Mouse (Mus musculus): Measurements from ENCODE around the gene Ubxn4.
"Not testable (repeated sequence)": the region's sequence is repeated elsewhere in the genome, so short reads cannot be mapped to it uniquely, and the experiment has no call there.

Ubxn4 gene

DNA sequence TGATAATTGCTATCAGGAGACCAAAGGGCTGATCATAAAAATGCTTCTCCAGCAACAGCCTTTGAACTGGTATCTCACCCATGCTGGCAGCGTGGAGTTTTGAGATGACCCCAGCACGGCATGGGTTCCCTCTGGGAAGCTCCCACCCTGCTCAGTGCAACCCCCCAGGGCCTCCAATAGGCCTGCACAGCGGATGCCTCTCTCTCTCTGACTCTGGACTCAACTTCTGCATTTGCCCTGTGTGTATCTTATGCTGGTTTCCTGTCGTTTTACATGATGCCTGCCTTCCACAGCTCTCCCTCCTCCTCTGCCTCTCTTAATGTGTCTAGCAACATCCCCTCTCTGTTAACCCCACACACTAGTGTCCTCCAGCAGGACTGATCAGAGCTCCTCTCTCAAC is 70.9 kb downstream of the Ubxn4 start:
- DNase-seq (ENCODE audit: low spot score) = no peak

DNA sequence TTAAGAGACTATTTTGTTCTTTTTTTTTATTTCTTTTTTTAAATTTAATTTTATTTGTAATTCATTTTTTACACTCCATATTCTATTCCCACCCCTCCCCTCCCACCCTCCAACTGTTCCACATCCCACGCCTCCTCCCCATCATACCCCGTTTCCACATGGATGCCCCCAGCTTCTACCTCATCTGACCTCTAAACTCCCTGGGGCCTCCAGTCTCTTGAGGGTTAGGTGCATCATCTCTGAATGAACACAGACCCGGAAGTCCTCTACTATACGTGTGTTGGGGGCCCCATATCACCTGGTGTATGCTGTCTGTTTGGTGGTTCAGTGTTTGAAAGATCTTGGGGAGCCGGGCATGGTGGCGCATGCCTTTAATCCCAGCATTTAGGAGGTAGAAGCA is 75.5 kb downstream of the Ubxn4 start:
- not testable (repeated sequence) for DNase-seq (ENCODE audit: low spot score)

DNA sequence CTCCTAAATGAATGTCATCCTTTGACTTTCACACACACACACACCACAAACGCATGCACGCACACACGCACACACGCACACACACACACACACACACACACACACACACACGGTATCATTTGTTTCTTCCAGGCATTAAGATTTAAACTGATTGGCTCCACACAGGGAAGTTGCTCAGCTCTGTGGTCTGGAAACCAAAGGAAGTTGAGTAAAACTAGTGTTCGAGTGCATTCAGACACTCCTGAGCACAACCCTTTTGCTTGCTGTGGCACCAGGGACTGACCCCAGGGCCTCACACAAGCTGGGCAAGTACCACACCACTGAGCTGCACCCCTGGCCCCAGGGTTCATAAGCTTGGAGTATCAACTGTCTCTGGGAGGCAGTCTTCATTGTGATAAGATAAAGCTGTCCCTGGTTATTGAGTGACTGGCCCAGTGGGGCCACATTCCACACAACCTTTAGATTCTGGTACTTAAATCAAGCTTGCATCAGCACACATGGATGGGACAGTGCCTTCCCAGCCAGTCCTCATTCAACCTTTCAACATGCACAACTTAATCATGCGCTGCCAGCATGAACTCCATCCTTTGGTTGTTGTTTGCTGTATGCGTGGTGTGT is 79.4 kb downstream of the Ubxn4 start:
- DNase-seq (ENCODE audit: low spot score) = no peak

DNA sequence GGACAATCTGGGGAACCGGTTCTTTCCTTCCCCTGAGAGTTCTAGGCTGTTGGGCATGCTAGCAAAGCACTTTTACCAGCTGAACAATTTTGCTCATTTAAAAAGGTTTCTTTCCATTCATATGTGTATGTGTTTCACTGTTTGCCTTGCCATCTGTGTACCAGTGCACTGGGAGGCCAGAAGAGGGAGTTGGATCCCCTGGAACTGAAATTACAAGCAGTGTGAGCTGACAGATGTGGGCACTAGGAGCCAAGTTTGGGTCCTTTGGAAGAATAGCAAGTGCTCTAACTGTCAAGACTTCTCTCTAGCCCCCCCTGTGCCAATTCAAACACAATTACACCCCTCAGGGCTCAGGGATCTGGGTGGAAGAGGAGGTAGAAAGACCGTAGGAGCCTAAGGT is 81.0 kb downstream of the Ubxn4 start:
- no peak for DNase-seq (ENCODE audit: low spot score)

DNA sequence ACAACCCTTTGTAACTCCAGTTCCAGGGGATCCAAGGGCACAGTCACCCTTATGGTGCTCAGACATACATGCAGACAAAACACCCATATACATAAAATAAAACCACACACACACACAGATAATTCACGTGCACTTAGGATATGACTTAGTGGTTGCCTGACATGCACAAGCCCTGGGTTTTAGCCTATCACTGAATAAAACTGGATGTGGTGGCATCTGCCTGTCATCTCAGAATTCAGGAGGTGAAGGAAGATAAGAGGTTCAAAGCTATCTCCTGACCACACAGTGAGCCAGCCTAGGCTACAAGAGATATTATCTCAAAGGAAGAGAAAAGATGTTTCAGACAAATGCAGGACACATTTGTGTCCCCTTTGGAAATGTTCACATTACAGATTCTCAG is 83.4 kb downstream of the Ubxn4 start:
- no peak for DNase-seq (ENCODE audit: low spot score)

DNA sequence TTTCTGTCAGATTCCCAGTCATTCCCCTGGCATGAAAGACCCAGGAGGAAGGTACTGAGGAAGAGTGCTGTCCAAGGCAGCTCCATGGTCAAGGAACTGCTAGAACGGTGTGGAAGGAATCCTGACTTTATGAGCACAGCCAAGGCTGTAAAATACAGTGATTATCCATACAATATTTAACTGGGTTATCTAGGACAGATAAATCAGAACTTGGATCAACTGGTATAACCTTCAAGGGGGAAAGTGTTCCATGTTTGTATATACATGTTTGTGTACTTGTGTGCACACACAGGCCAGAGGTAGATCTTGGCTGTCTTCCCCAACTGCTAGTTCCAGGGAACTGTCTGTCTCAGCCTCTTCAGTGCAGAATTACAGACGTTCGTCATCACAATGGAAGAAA is 84.5 kb downstream of the Ubxn4 start, which contains the start of gene Lct:
TSS of gene Lct (minus strand) at position 101 of the 400 bp plus-strand sequence.
- DNase-seq (ENCODE audit: low spot score) = no peak
